Mouse (Mus musculus) kidney, postnatal 0 days (tissue): Measurements from ENCODE around the gene Ccdc113. TPM values are rescaled to one million over a fixed set of nuclear protein-coding genes. Genes with fewer than 3 reads are reported as not detected.
A peak's percentile ranks its signal among the peaks of the same experiment; 100 is the strongest.

ENCODE experiments used
- ATAC-seq: fragments of 200-750 bp; cut with Nextera tagmentation; replicated peaks from 2 replicates; pipeline ENCODE4 v1.8.0; 2017; ENCODE audit warnings: low read depth, moderate number of reproducible peaks, moderate TSS enrichment, moderate library complexity; ENCODE audit not compliant: low FRiP score
- DNase-seq: peaks from one replicate; pipeline ENCODE4 v3.0.0-alpha.2; 2016; ENCODE audit warnings: low spot score
- H3K27ac ChIP-seq: fragments of 300-500 bp; sonication (generic); 2 replicates; pipeline ENCODE4 v1.5.1; 2014; ENCODE audit warnings: mild to moderate bottlenecking
- H3K27me3 ChIP-seq: fragments of 300-500 bp; sonication (generic); 2 replicates; pipeline ENCODE4 v1.6.1; 2014; ENCODE audit warnings: low read length, mixed read lengths; ENCODE audit not compliant: insufficient read depth
- H3K36me3 ChIP-seq: fragments of 300-500 bp; sonication (generic); 2 replicates; pipeline ENCODE4 v1.6.1; 2014; ENCODE audit warnings: low read length, mixed read lengths; ENCODE audit not compliant: insufficient read depth
- H3K4me1 ChIP-seq: fragments of 300-500 bp; sonication (generic); replicated peaks from 2 replicates; pipeline ENCODE4 v1.6.1; 2014; ENCODE audit warnings: antibody characterized with exemption, low read length, mixed read lengths; ENCODE audit not compliant: insufficient read depth
- H3K4me2 ChIP-seq: fragments of 300-500 bp; sonication (generic); 2 replicates; pipeline ENCODE4 v1.6.1; 2014; ENCODE audit warnings: mild to moderate bottlenecking, low read length, moderate library complexity, mixed read lengths
- H3K4me3 ChIP-seq: fragments of 300-500 bp; sonication (generic); replicated peaks from 2 replicates; pipeline ENCODE4 v1.5.1; 2014; ENCODE audit warnings: low read depth, low read length
- H3K9ac ChIP-seq: fragments of 300-500 bp; sonication (generic); 2 replicates; pipeline ENCODE4 v1.6.1; 2014; ENCODE audit warnings: low read depth, low read length
- H3K9me3 ChIP-seq: fragments of 300-500 bp; sonication (generic); replicated peaks from 2 replicates; pipeline ENCODE4 v1.6.1; 2016; ENCODE audit warnings: low read length, inconsistent platforms, mixed read lengths
- CTCF ChIP-seq: IDR thresholded peaks from 2 replicates; pipeline ENCODE4 v1.5.1; 2016; ENCODE audit warnings: antibody characterized with exemption, low read depth, mild to moderate bottlenecking, moderate library complexity
- WGBS: fragments of 180-500 bp; shearing (Covaris S2); extraction: QIAGEN DNeasy Blood & Tissue Kit; methylation state at CpG from one replicate; pipeline ENCODE4 v1.1.7; 2014; 5-methylcytosine and 5-hydroxymethylcytosine counted together
- polyA plus RNA-seq: library from polyadenylated mRNA; unstranded; fragments of >200 nt; fragmentation: Nextera tagmentation; extraction: Ambion mirVana; gene quantifications from 2 replicates; pipeline ENCODE4 v1.2.1, GENCODE M21; 2015

Gene Ccdc113
- polyA plus RNA-seq, 1 experiment from 2014 or later = 2.2 TPM

GRCm38 (mm10) chr8:95547931-95548330 lies 14.0 kb downstream of the Ccdc113 start:
- DNase-seq (no peak), ATAC-seq (no peak)
- Histone ChIP-seq H3K27ac (no peak overlapping the region), H3K9me3 (no peaks in the 10 kb centered on the region), H3K9ac (no peak overlapping the region), H3K36me3 (no peaks in the 10 kb centered on the region), H3K4me2 (no peak overlapping the region), H3K4me1 (no peaks in the 10 kb centered on the region), H3K27me3 (no peaks in the 10 kb centered on the region), H3K4me3 (no peak overlapping the region)
- 55% methylated on average over 8 of the region's 8 CpGs for WGBS
- no peak for TF ChIP-seq CTCF

- Histone ChIP-seq H3K4me2 (no peak overlapping the region), H3K27ac (no peak overlapping the region), H3K4me3 (no peak overlapping the region), H3K9me3 (no peaks in the 10 kb centered on the region), H3K9ac (no peak overlapping the region), H3K36me3 (no peaks in the 10 kb centered on the region), H3K4me1 (no peaks in the 10 kb centered on the region), H3K27me3 (no peaks in the 10 kb centered on the region)
- TF ChIP-seq CTCF = no peak
- 61% methylated on average over 16 of the region's 16 CpGs for WGBS
- no peak for ATAC-seq
- DNase-seq = no peak
Observed at GRCm38 (mm10) chr8:95549871-95550829, 16.3 kb downstream of the Ccdc113 start.

GRCm38 (mm10) chr8:95551577-95551976 lies 17.7 kb downstream of the Ccdc113 start:
- ATAC-seq (peak; percentile 43; the same call in 1 of the 2 replicates), DNase-seq (no peak)
- Histone ChIP-seq H3K4me1 (no peaks in the 10 kb centered on the region), H3K27ac (no peak overlapping the region), H3K27me3 (no peaks in the 10 kb centered on the region), H3K9me3 (no peaks in the 10 kb centered on the region), H3K4me3 (no peak overlapping the region), H3K36me3 (no peaks in the 10 kb centered on the region), H3K9ac (no peak overlapping the region), H3K4me2 (no peak overlapping the region)
- no peak for TF ChIP-seq CTCF
- 62% methylated on average over 4 of the region's 4 CpGs for WGBS

GRCm38 (mm10) chr8:95555963-95556362 lies 22.1 kb downstream of the Ccdc113 start:
- Histone ChIP-seq H3K4me2 (no peak overlapping the region), H3K4me1 (no peaks in the 10 kb centered on the region), H3K27me3 (no peaks in the 10 kb centered on the region), H3K27ac (no peak overlapping the region), H3K36me3 (no peaks in the 10 kb centered on the region), H3K4me3 (no peak overlapping the region), H3K9ac (no peak overlapping the region), H3K9me3 (no peaks in the 10 kb centered on the region)
- DNase-seq = no peak
- WGBS = 95% methylated on average over 2 of the region's 2 CpGs
- ATAC-seq = no peak
- no peak for TF ChIP-seq CTCF

GRCm38 (mm10) chr8:95566217-95566616 lies 32.3 kb downstream of the Ccdc113 start:
- DNase-seq (no peak), ATAC-seq (no peak)
- no peaks in the 10 kb centered on the region for H3K4me1 ChIP-seq
- H3K9ac ChIP-seq = no peak overlapping the region
- TF ChIP-seq CTCF = no peak
- no peak overlapping the region for H3K27ac ChIP-seq
- no peaks in the 10 kb centered on the region for H3K9me3 ChIP-seq
- WGBS = 69% methylated on average over 4 of the region's 4 CpGs
- H3K27me3 ChIP-seq = no peaks in the 10 kb centered on the region
- H3K36me3 ChIP-seq = no peaks in the 10 kb centered on the region
- H3K4me2 ChIP-seq = no peak overlapping the region
- no peak overlapping the region for H3K4me3 ChIP-seq

GRCm38 (mm10) chr8:95566809-95567208 lies 32.9 kb downstream of the Ccdc113 start:
- no peaks in the 10 kb centered on the region for H3K9me3 ChIP-seq
- no peaks in the 10 kb centered on the region for H3K27me3 ChIP-seq
- TF ChIP-seq CTCF = no peak
- ATAC-seq (no peak), DNase-seq (no peak)
- no peaks in the 10 kb centered on the region for H3K36me3 ChIP-seq
- H3K9ac ChIP-seq = no peak overlapping the region
- no peak overlapping the region for H3K4me3 ChIP-seq
- 83% methylated on average over 6 of the region's 6 CpGs for WGBS
- H3K4me1 ChIP-seq = no peaks in the 10 kb centered on the region
- H3K4me2 ChIP-seq = no peak overlapping the region
- H3K27ac ChIP-seq = no peak overlapping the region
